Mouse (Mus musculus) bone marrow, adult 2 months (tissue): Measurements from ENCODE around the gene Parm1. TPM values are rescaled to one million over a fixed set of nuclear protein-coding genes. Genes with fewer than 3 reads are reported as not detected.

ENCODE experiments used
- H3K27ac ChIP-seq: fragments of 200-500 bp; 2 replicates; pipeline ENCODE4 v1.5.1; 2012; ENCODE audit warnings: low read depth, mild to moderate bottlenecking, control low read depth, inconsistent platforms, low read length; ENCODE audit not compliant: control insufficient read depth, poor library complexity, insufficient read depth
- H3K4me1 ChIP-seq: fragments of 200-500 bp; 2 replicates; pipeline ENCODE4 v1.6.1; 2011; ENCODE audit warnings: low read length; ENCODE audit not compliant: control insufficient read depth, insufficient read depth
- H3K4me3 ChIP-seq: fragments of 200-500 bp; replicated peaks from 2 replicates; pipeline ENCODE3; 2011; ENCODE audit warnings: mild to moderate bottlenecking, low read depth, low read length, control low read depth; ENCODE audit not compliant: control insufficient read depth
- CTCF ChIP-seq: fragments of 200-500 bp; IDR thresholded peaks from 2 replicates; pipeline ENCODE4 v1.5.1; 2011; ENCODE audit warnings: low read length, control low read depth; ENCODE audit not compliant: control insufficient read depth, insufficient read depth
- POLR2A ChIP-seq: fragments of 200-500 bp; IDR thresholded peaks from 2 replicates; pipeline ENCODE4 v1.6.1; 2011; ENCODE audit warnings: low read depth, mild to moderate bottlenecking, control low read depth, low read length, borderline replicate concordance; ENCODE audit not compliant: control insufficient read depth
- WGBS: fragments of 180-500 bp; shearing (Covaris S2); methylation state at CpG from one replicate; pipeline ENCODE4 v1.1.7; 2018; 5-methylcytosine and 5-hydroxymethylcytosine counted together
- polyA plus RNA-seq: library from polyadenylated mRNA; stranded (reverse); fragments of >200 nt; gene quantifications from 2 replicates; pipeline ENCODE4 v1.2.4, GENCODE M21; 2011; ENCODE audit warnings: low replicate concordance; ENCODE audit not compliant: missing spikeins, insufficient read depth, insufficient read length

Parm1 gene
- polyA plus RNA-seq, 1 experiment, result 0.70 TPM

- Histone ChIP-seq H3K27ac (no peak overlapping the region), H3K4me1 (no peaks in the 10 kb centered on the region), H3K4me3 (no peak overlapping the region)
- no peak for TF ChIP-seq CTCF
- no peak for TF ChIP-seq POLR2A
- WGBS, result 27% methylated on average over 2 of the region's 2 CpGs
Measured at GRCm38 (mm10) chr5:91610499-91610898, 93.1 kb downstream of the Parm1 start.

- Histone ChIP-seq H3K27ac (no peak overlapping the region), H3K4me3 (no peak overlapping the region), H3K4me1 (no peaks in the 10 kb centered on the region)
- WGBS, result 70% methylated on average over 3 of the region's 3 CpGs
- TF ChIP-seq CTCF (no peak), POLR2A (no peak)
Measured at GRCm38 (mm10) chr5:91611589-91611988, 94.2 kb downstream of the Parm1 start.

- Histone ChIP-seq H3K4me1 (no peaks in the 10 kb centered on the region), H3K27ac (no peak overlapping the region), H3K4me3 (no peak overlapping the region)
- 73% methylated on average over 11 of the region's 11 CpGs for WGBS
- no peak for TF ChIP-seq CTCF
- TF ChIP-seq POLR2A, result no peak
Measured at GRCm38 (mm10) chr5:91617331-91618233, 100.2 kb downstream of the Parm1 start.

GRCm38 (mm10) chr5:91618661-91619173, 101.3 kb downstream of the Parm1 start:
- TF ChIP-seq POLR2A (no peak), CTCF (no peak)
- Histone ChIP-seq H3K27ac (no peak overlapping the region), H3K4me3 (no peak overlapping the region), H3K4me1 (no peaks in the 10 kb centered on the region)
- WGBS, result 54% methylated on average over 4 of the region's 4 CpGs

GRCm38 (mm10) chr5:91621197-91621596, 103.8 kb downstream of the Parm1 start:
- H3K4me3 ChIP-seq, result no peak overlapping the region
- no peaks in the 10 kb centered on the region for H3K4me1 ChIP-seq
- TF ChIP-seq CTCF (no peak), POLR2A (no peak)
- 70% methylated on average over 6 of the region's 6 CpGs for WGBS
- H3K27ac ChIP-seq, result no peak overlapping the region

- Histone ChIP-seq H3K27ac (no peak overlapping the region), H3K4me1 (no peaks in the 10 kb centered on the region), H3K4me3 (no peak overlapping the region)
- WGBS, result 85% methylated on average over 7 of the region's 7 CpGs
- TF ChIP-seq CTCF, result no peak
- TF ChIP-seq POLR2A, result no peak
Measured at GRCm38 (mm10) chr5:91626823-91627222, 109.4 kb downstream of the Parm1 start.

- TF ChIP-seq POLR2A (no peak), CTCF (no peak)
- no peak overlapping the region for H3K27ac ChIP-seq
- H3K4me3 ChIP-seq, result no peak overlapping the region
- WGBS, result 27% methylated on average over 5 of the region's 5 CpGs
- H3K4me1 ChIP-seq, result no peaks in the 10 kb centered on the region
Measured at GRCm38 (mm10) chr5:91629472-91629871, 112.1 kb downstream of the Parm1 start.

- H3K4me1 ChIP-seq, result no peaks in the 10 kb centered on the region
- no peak overlapping the region for H3K4me3 ChIP-seq
- 84% methylated on average over 4 of the region's 4 CpGs for WGBS
- no peak overlapping the region for H3K27ac ChIP-seq
- TF ChIP-seq POLR2A (no peak), CTCF (no peak)
Measured at GRCm38 (mm10) chr5:91651330-91651729, 133.9 kb downstream of the Parm1 start.

- no peak overlapping the region for H3K4me3 ChIP-seq
- TF ChIP-seq CTCF (no peak), POLR2A (no peak)
- 79% methylated on average over 14 of the region's 14 CpGs for WGBS
- no peak overlapping the region for H3K27ac ChIP-seq
- no peaks in the 10 kb centered on the region for H3K4me1 ChIP-seq
Measured at GRCm38 (mm10) chr5:91653061-91653915, 135.9 kb downstream of the Parm1 start.
